Mouse (Mus musculus) lung, postnatal 0 days (tissue): ENCODE measurements around the gene Cyp3a57.

ENCODE experiments used
- CTCF ChIP-seq: IDR thresholded peaks from 2 replicates; pipeline ENCODE4 v1.5.1; 2016; ENCODE audit warnings: antibody characterized with exemption, mild to moderate bottlenecking
- EP300 ChIP-seq: IDR thresholded peaks from 2 replicates; pipeline ENCODE4 v1.6.1; 2016; ENCODE audit warnings: antibody characterized with exemption, mild to moderate bottlenecking, control low read depth

- no peak for TF ChIP-seq CTCF
- no peak for TF ChIP-seq EP300
These were observed 31.2 kb upstream of the Cyp3a57 start for GRCm38 (mm10) chr5:145313845-145314244.
